Mouse (Mus musculus): Measurements from ENCODE around the gene Vmn2r49. TPM values are rescaled to one million over a fixed set of nuclear protein-coding genes. Genes with fewer than 3 reads are reported as not detected.
"Not testable (repeated sequence)": the region's sequence is repeated elsewhere in the genome, so short reads cannot be mapped to it uniquely, and the experiment has no call there.

Vmn2r49 gene
- polyA plus RNA-seq (2012; rRNA removed): not detected in 2 replicates

DNA sequence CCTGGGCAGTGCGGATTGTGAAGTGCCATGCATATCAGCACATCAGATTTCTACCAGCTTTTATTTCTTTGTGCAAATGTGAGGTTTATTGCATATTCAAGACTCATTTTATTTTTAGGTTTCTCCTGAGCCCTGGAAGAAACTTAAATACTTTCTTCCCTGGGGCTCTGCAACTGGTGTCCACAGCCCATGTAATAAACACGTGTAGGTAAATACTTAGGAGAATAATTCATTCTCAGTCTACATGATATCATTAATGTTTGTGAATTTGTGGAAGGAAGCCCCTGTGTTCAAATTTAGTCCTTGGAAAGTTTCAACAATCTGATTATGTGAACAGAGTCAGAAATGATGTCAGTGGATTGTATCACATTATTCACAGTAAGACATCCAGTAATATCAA, at the start of gene Vmn2r49:
Gene Vmn2r49, minus strand, starts transcription at position 101 of the 400 bp plus-strand sequence.
- not testable (repeated sequence) for H3K4me3 ChIP-seq (ENCODE audit: control insufficient read depth, low read depth, low read length); H3K36me3 ChIP-seq (ENCODE audit: control insufficient read depth, insufficient read depth, low read length); H3K27ac ChIP-seq (ENCODE audit: control insufficient read depth, insufficient read depth, low read depth, low read length); H3K27me3 ChIP-seq (ENCODE audit: control insufficient read depth, insufficient read depth, low read length); H3K4me1 ChIP-seq (ENCODE audit: control insufficient read depth, insufficient read depth, low read length)

GRCm38 (mm10) chr7:9953485-9953884, 38.6 kb downstream of the Vmn2r49 start, which contains the start of gene Vmn2r48:
TSS of gene Vmn2r48 (minus strand) at chr7:9953585.
- not testable (repeated sequence) for H3K36me3 ChIP-seq (ENCODE audit: control insufficient read depth, insufficient read depth, low read length); H3K27me3 ChIP-seq (ENCODE audit: control insufficient read depth, insufficient read depth, low read length); H3K4me1 ChIP-seq (ENCODE audit: control insufficient read depth, insufficient read depth, low read length); H3K4me3 ChIP-seq (ENCODE audit: control insufficient read depth, low read depth, low read length); H3K27ac ChIP-seq (ENCODE audit: control insufficient read depth, insufficient read depth, low read depth, low read length)

Other genes with a start within 250 kb of the Vmn2r49 start
- not detected in 2 replicates for gene Vmn2r46, start 221.7 kb downstream of the Vmn2r49 start, polyA plus RNA-seq (2012; rRNA removed)
- not detected in 2 replicates for gene Vmn2r47, start 150.9 kb downstream of the Vmn2r49 start, polyA plus RNA-seq (2012; rRNA removed)
- not detected in 2 replicates for gene Vmn2r48, start 38.7 kb downstream of the Vmn2r49 start, polyA plus RNA-seq (2012; rRNA removed)
- not detected in 2 replicates for gene Vmn2r50, start 61.0 kb upstream of the Vmn2r49 start, polyA plus RNA-seq (2012; rRNA removed)
- not detected in 2 replicates for gene Vmn2r51, start 113.5 kb upstream of the Vmn2r49 start, polyA plus RNA-seq (2012; rRNA removed)
- gene Vmn2r52, start 184.3 kb upstream of the Vmn2r49 start, polyA plus RNA-seq (2012; rRNA removed): not detected in 2 replicates